Mouse (Mus musculus) liver, embryonic 13.5 days (tissue): ENCODE measurements around the gene Tep1. TPM values are rescaled to one million over a fixed set of nuclear protein-coding genes. Genes with fewer than 3 reads are reported as not detected.

ENCODE experiments used
- ATAC-seq: fragments of 200-750 bp; cut with Nextera tagmentation; 2 replicates; pipeline ENCODE4 v1.8.0; 2017; ENCODE audit warnings: low read depth, mild to moderate bottlenecking, moderate number of reproducible peaks, moderate library complexity
- DNase-seq: peaks from one replicate; pipeline ENCODE4 v3.0.0; 2022
- H3K27ac ChIP-seq: fragments of 300-500 bp; sonication (generic); 2 replicates; pipeline ENCODE4 v1.5.1; 2015; ENCODE audit warnings: moderate library complexity, mild to moderate bottlenecking, inconsistent platforms
- H3K27me3 ChIP-seq: fragments of 300-500 bp; sonication (generic); 2 replicates; pipeline ENCODE4 v1.6.1; 2015; ENCODE audit warnings: mild to moderate bottlenecking, inconsistent platforms
- H3K36me3 ChIP-seq: fragments of 300-500 bp; sonication (generic); 2 replicates; pipeline ENCODE4 v1.6.1; 2015; ENCODE audit warnings: mild to moderate bottlenecking, inconsistent platforms
- H3K4me1 ChIP-seq: fragments of 300-500 bp; sonication (generic); replicated peaks from 2 replicates; pipeline ENCODE4 v1.6.1; 2015; ENCODE audit warnings: inconsistent platforms
- H3K4me2 ChIP-seq: fragments of 300-500 bp; sonication (generic); 2 replicates; pipeline ENCODE4 v1.6.1; 2015; ENCODE audit warnings: inconsistent platforms, mild to moderate bottlenecking, moderate library complexity
- H3K4me3 ChIP-seq: fragments of 300-500 bp; sonication (generic); replicated peaks from 2 replicates; pipeline ENCODE4 v1.5.1; 2015; ENCODE audit warnings: mild to moderate bottlenecking, inconsistent platforms
- H3K9ac ChIP-seq: fragments of 300-500 bp; sonication (generic); 2 replicates; pipeline ENCODE4 v1.6.1; 2015; ENCODE audit warnings: mild to moderate bottlenecking, inconsistent platforms
- H3K9me3 ChIP-seq: fragments of 300-500 bp; sonication (generic); replicated peaks from 2 replicates; pipeline ENCODE4 v1.6.1; 2016; ENCODE audit warnings: inconsistent platforms
- WGBS: fragments of 180-500 bp; shearing (Covaris S2); methylation state at CpG from one replicate; pipeline ENCODE4 v1.1.7; 2015; ENCODE audit not compliant: insufficient replicate concordance; 5-methylcytosine and 5-hydroxymethylcytosine counted together
- polyA plus RNA-seq: library from polyadenylated mRNA; unstranded; fragments of >200 nt; fragmentation: Nextera tagmentation; extraction: Ambion mirVana; gene quantifications from 2 replicates; pipeline ENCODE4 v1.2.1, GENCODE M21; 2015

Tep1 gene
- polyA plus RNA-seq, 1 experiment from 2014 or later = 2.5 TPM

DNA sequence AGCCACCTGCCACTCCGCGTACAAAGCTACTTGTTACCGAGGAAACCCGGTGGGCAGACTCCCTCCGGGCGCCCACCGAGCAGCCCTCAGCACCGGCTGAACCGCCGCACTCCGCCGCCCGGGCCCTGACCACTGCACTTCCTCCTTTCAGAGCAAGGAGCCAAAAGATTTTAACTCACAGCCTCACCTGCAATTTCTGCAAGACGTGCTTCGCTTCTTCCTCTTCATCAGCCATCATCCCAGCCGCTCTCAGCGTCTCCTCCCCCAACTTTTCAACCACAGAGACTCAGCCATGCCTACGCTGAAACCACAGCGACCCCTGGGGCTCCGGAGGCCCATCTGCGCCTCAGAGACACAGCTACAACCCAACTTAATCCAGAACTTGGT, 85.1 kb downstream of the Tep1 start, which contains the start of gene Ttc5:
Gene Ttc5, minus strand, starts transcription at position 269 of the 387 bp plus-strand sequence.
- H3K27me3 ChIP-seq = no peaks in the 10 kb centered on the region
- peak within 1 kb of the TSS; percentile 70 for H3K4me2 ChIP-seq
- peak; percentile 80 for DNase-seq
- ATAC-seq = peak; percentile 97
- peaks cover 10% of the 10 kb centered on the region for H3K36me3 ChIP-seq
- H3K4me3 ChIP-seq = peak within 1 kb of the TSS; percentile 83
- peaks cover 13% of the 10 kb centered on the region for H3K4me1 ChIP-seq
- no peaks in the 10 kb centered on the region for H3K9me3 ChIP-seq
- H3K27ac ChIP-seq = peak within 1 kb of the TSS; percentile 29; the same call in 1 of the 2 replicates
- under 1% methylated on average over 21 of the region's 21 CpGs for WGBS
- peak within 1 kb of the TSS; percentile 77 for H3K9ac ChIP-seq

DNA sequence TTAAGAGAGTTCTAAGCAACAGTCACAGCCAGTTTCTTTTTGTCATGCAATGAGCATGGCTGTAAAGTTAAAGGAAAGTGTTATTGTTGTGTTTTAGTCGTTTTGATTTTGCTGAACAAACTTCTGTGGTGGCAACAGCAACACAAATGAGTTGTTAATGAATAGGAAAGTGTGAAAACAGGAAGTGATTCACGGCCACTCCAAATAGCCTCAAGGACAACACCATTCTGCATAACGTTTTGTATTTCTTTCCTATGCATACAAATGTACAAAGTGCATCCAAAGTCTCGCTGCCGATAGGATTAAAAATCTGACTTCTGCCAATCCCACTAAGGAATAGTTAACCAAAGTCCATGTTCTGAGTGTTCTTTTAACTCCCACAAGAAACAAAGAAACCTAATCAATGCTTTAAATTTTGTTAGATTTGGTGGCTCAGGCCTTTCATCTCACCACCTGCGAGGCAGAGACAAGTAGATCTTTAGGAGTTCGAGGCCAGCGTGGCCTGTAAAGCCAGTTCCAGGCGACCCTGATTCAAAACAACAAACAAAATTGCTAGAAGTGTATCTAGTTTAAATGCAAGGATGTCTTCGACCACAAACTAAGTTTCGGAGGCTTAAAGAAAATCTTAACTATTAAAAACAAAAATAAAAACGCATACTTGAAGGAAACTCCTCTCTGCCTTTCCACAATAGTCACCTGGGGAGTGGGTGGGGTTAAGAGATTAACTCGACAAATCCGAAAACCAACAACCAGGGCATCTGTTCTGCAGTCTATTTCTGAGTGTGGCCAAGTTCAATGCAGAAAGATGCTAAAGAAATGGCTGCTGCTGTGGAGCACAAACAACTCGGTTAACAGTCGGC, 85.7 kb downstream of the Tep1 start:
- Histone ChIP-seq H3K27me3 (no peaks in the 10 kb centered on the region), H3K9me3 (no peaks in the 10 kb centered on the region), H3K9ac (peak overlapping the region; percentile 77), H3K4me2 (peak overlapping the region; percentile 70), H3K27ac (peak overlapping the region; percentile 29; the same call in 1 of the 2 replicates), H3K36me3 (peaks cover 10% of the 10 kb centered on the region), H3K4me3 (peak overlapping the region; percentile 83), H3K4me1 (peaks cover 13% of the 10 kb centered on the region)
- DNase-seq (no peak), ATAC-seq (peak; percentile 55; the same call in 1 of the 2 replicates)
- WGBS = 15% methylated on average over 16 of the region's 16 CpGs

DNA sequence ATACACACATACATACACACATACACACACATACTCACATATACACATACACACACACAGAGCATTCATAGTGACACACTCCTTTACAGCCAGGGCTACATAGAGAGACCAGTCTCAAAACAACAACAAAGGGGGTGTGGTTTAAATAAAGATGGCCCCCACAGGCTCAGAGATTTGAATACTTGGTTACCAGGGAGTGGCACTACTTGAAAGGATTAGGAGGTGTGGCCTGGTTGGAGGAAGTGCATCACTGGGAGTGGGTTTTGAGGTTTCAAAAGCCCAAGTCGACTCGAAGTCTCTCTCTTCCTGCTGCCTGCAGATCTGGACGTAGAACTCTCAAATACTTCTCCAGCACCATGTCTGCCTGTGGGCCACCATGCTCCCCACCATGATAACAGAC, 88.2 kb downstream of the Tep1 start:
- WGBS = 70% methylated on average over 3 of the region's 3 CpGs

More for the DNA sequence above, 88.2 kb downstream of the Tep1 start:
- Histone ChIP-seq H3K9me3 (no peaks in the 10 kb centered on the region), H3K27ac (no peak overlapping the region), H3K27me3 (no peaks in the 10 kb centered on the region), H3K4me1 (peaks cover 13% of the 10 kb centered on the region), H3K4me2 (no peak overlapping the region), H3K36me3 (peaks cover 21% of the 10 kb centered on the region), H3K9ac (no peak overlapping the region), H3K4me3 (no peak overlapping the region)
- ATAC-seq = no peak
- DNase-seq = no peak

Other genes with a start within 250 kb of the Tep1 start
- not detected in 2 replicates for gene Olfr745, start 231.2 kb downstream of the Tep1 start, polyA plus RNA-seq
- gene Olfr746, start 223.5 kb downstream of the Tep1 start, polyA plus RNA-seq = not detected in 2 replicates
- not detected in 2 replicates for gene Olfr747, start 177.4 kb downstream of the Tep1 start, polyA plus RNA-seq
- not detected in 2 replicates for gene Olfr748, start 163.2 kb downstream of the Tep1 start, polyA plus RNA-seq
- not detected in 2 replicates for gene Olfr749, start 125.5 kb downstream of the Tep1 start, polyA plus RNA-seq
- 21.5 and 22.3 TPM in 2 replicates for gene Ttc5, start 85.0 kb downstream of the Tep1 start, polyA plus RNA-seq
- gene Ccnb1ip1, start 62.8 kb downstream of the Tep1 start, polyA plus RNA-seq = not detected in 2 replicates
- gene Parp2, start 62.7 kb downstream of the Tep1 start, polyA plus RNA-seq = 39.5 and 43.8 TPM in 2 replicates
- 0.15 and 0.22 TPM in 2 replicates for gene Klhl33, start 26.9 kb upstream of the Tep1 start, polyA plus RNA-seq
- gene Osgep, start 54.3 kb upstream of the Tep1 start, polyA plus RNA-seq = 64.9 and 66.3 TPM in 2 replicates
- 116 and 131 TPM in 2 replicates for gene Apex1, start 54.4 kb upstream of the Tep1 start, polyA plus RNA-seq
- gene Pip4p1, start 60.3 kb upstream of the Tep1 start, polyA plus RNA-seq = 22.7 and 23.2 TPM in 2 replicates
- gene Pnp, start 60.5 kb upstream of the Tep1 start, polyA plus RNA-seq = 82.4 and 85.0 TPM in 2 replicates
- gene Gm49342, start 74.0 kb upstream of the Tep1 start, polyA plus RNA-seq = not detected in 2 replicates
- 7.6 and 8.5 TPM in 2 replicates for gene Pnp2, start 85.4 kb upstream of the Tep1 start, polyA plus RNA-seq
- not detected in 2 replicates for gene Rnase10, start 137.2 kb upstream of the Tep1 start, polyA plus RNA-seq
- not detected in 2 replicates for gene Rnase9, start 171.3 kb upstream of the Tep1 start, polyA plus RNA-seq
- gene Rnase11, start 179.6 kb upstream of the Tep1 start, polyA plus RNA-seq = not detected in 2 replicates
- gene Rnase12, start 187.1 kb upstream of the Tep1 start, polyA plus RNA-seq = 1.6 and 1.8 TPM in 2 replicates
- gene Olfr750, start 203.9 kb upstream of the Tep1 start, polyA plus RNA-seq = not detected in 2 replicates
- 14.1 and 15.7 TPM in 2 replicates for gene Rnase4, start 220.5 kb upstream of the Tep1 start, polyA plus RNA-seq
- gene Ang, start 220.6 kb upstream of the Tep1 start, polyA plus RNA-seq = 3.7 and 4.6 TPM in 2 replicates
- gene Eddm3b, start 243.9 kb upstream of the Tep1 start, polyA plus RNA-seq = not detected in 2 replicates